Mouse (Mus musculus): ENCODE data around the gene Alkbh6. TPM values are rescaled to one million over a fixed set of nuclear protein-coding genes. Genes with fewer than 3 reads are reported as not detected.

Gene Alkbh6
- polyA plus RNA-seq, 1 experiment from 2014 or later, result 93.4 TPM

DNA sequence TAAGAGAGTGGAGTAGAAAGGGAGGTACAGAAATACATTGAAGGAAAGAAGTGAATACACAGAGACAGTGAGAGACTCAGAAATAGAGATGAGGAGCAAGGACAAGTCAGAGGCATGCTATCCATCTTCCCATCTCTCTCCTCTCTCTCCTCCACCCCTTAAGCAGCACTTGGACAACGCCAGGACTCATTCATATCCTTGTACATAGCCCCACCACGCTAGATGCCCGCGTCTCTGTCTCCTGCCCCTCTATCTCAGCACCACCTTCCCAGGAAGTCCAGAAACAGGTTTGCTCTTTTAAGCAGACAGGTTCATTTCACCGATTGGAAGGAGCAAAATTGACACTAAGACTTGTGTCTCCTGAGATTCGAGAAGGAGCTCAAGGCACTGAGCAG lies 54.8 kb downstream of the Alkbh6 start:
- ATAC-seq (ENCODE audit: low FRiP score, low read depth), result no peak
- 0 out of 2 replicates have a peak, but pooled peaks cover 10% of the 10 kb centered on the region for H3K27me3 ChIP-seq (replicated peaks)
- no peak overlapping the region for H3K27ac ChIP-seq
- H3K9me3 ChIP-seq, result no peaks in the 10 kb centered on the region
- peak overlapping the region; percentile 87 for H3K4me3 ChIP-seq
- peak overlapping the region; percentile 95 for H3K9ac ChIP-seq
- WGBS, result 70% methylated on average over 6 of the region's 6 CpGs
- H3K4me1 ChIP-seq, result peaks cover 46% of the 10 kb centered on the region
- peaks cover 17% of the 10 kb centered on the region for H3K36me3 ChIP-seq
- peak overlapping the region; percentile 85 for H3K4me2 ChIP-seq (replicated peaks)

Other genes with a start within 250 kb of the Alkbh6 start
- gene Zfp82, start 235.8 kb upstream of the Alkbh6 start, polyA plus RNA-seq (2016; fragmentation: Nextera tagmentation; extraction: Ambion mirVana), result 8.2 and 10.4 TPM in 2 replicates
- 1.4 and 3.1 TPM in 2 replicates for gene Gm26920, start 218.3 kb upstream of the Alkbh6 start, polyA plus RNA-seq (2016; fragmentation: Nextera tagmentation; extraction: Ambion mirVana)
- 14.2 and 16.0 TPM in 2 replicates for gene Zfp566, start 218.2 kb upstream of the Alkbh6 start, polyA plus RNA-seq (2016; fragmentation: Nextera tagmentation; extraction: Ambion mirVana)
- 107 and 116 TPM in 2 replicates for gene Zfp260, start 213.9 kb upstream of the Alkbh6 start, polyA plus RNA-seq (2016; fragmentation: Nextera tagmentation; extraction: Ambion mirVana)
- gene Zfp382, start 186.8 kb upstream of the Alkbh6 start, polyA plus RNA-seq (2016; fragmentation: Nextera tagmentation; extraction: Ambion mirVana), result 11.5 and 12.3 TPM in 2 replicates
- gene Zfp146, start 139.0 kb upstream of the Alkbh6 start, polyA plus RNA-seq (2016; fragmentation: Nextera tagmentation; extraction: Ambion mirVana), result 14.6 and 15.6 TPM in 2 replicates
- 2.9 and 5.8 TPM in 2 replicates for gene Cox7a1, start 124.6 kb upstream of the Alkbh6 start, polyA plus RNA-seq (2016; fragmentation: Nextera tagmentation; extraction: Ambion mirVana)
- gene Capns1, start 109.9 kb upstream of the Alkbh6 start, polyA plus RNA-seq (2016; fragmentation: Nextera tagmentation; extraction: Ambion mirVana), result 73.3 and 78.3 TPM in 2 replicates
- 156 and 166 TPM in 2 replicates for gene Polr2i, start 76.8 kb upstream of the Alkbh6 start, polyA plus RNA-seq (2016; fragmentation: Nextera tagmentation; extraction: Ambion mirVana)
- 292 and 299 TPM in 2 replicates for gene Tbcb, start 76.4 kb upstream of the Alkbh6 start, polyA plus RNA-seq (2016; fragmentation: Nextera tagmentation; extraction: Ambion mirVana)
- gene Ovol3, start 73.0 kb upstream of the Alkbh6 start, polyA plus RNA-seq (2016; fragmentation: Nextera tagmentation; extraction: Ambion mirVana), result not detected in 2 replicates
- gene Thap8, start 28.6 kb upstream of the Alkbh6 start, polyA plus RNA-seq (2016; fragmentation: Nextera tagmentation; extraction: Ambion mirVana), result 0.52 and 0.78 TPM in 2 replicates
- gene Wdr62, start 28.3 kb upstream of the Alkbh6 start, polyA plus RNA-seq (2016; fragmentation: Nextera tagmentation; extraction: Ambion mirVana), result 6.6 and 9.7 TPM in 2 replicates
- 74.3 and 87.2 TPM in 2 replicates for gene Clip3, start 17.0 kb upstream of the Alkbh6 start, polyA plus RNA-seq (2016; fragmentation: Nextera tagmentation; extraction: Ambion mirVana)
- 21.8 and 24.3 TPM in 2 replicates for gene Syne4, start 6.1 kb downstream of the Alkbh6 start, polyA plus RNA-seq (2016; fragmentation: Nextera tagmentation; extraction: Ambion mirVana)
- gene E130208F15Rik, start 13.0 kb downstream of the Alkbh6 start, polyA plus RNA-seq (2016; fragmentation: Nextera tagmentation; extraction: Ambion mirVana), result not detected in 2 replicates
- 25.9 and 26.7 TPM in 2 replicates for gene Sdhaf1, start 15.2 kb downstream of the Alkbh6 start, polyA plus RNA-seq (2016; fragmentation: Nextera tagmentation; extraction: Ambion mirVana)
- 10.7 and 11.1 TPM in 2 replicates for gene Lrfn3, start 54.1 kb downstream of the Alkbh6 start, polyA plus RNA-seq (2016; fragmentation: Nextera tagmentation; extraction: Ambion mirVana)
- 22.6 and 23.2 TPM in 2 replicates for gene Tyrobp, start 105.0 kb downstream of the Alkbh6 start, polyA plus RNA-seq (2016; fragmentation: Nextera tagmentation; extraction: Ambion mirVana)
- gene Hcst, start 111.1 kb downstream of the Alkbh6 start, polyA plus RNA-seq (2016; fragmentation: Nextera tagmentation; extraction: Ambion mirVana), result 0.72 and 1.2 TPM in 2 replicates
- gene Nfkbid, start 113.0 kb downstream of the Alkbh6 start, polyA plus RNA-seq (2016; fragmentation: Nextera tagmentation; extraction: Ambion mirVana), result 1.4 and 2.1 TPM in 2 replicates
- 368 and 386 TPM in 2 replicates for gene Aplp1, start 136.8 kb downstream of the Alkbh6 start, polyA plus RNA-seq (2016; fragmentation: Nextera tagmentation; extraction: Ambion mirVana)
- gene Kirrel2, start 149.0 kb downstream of the Alkbh6 start, polyA plus RNA-seq (2016; fragmentation: Nextera tagmentation; extraction: Ambion mirVana), result 13.5 and 14.6 TPM in 2 replicates
- 2.0 and 3.3 TPM in 2 replicates for gene Nphs1, start 149.6 kb downstream of the Alkbh6 start, polyA plus RNA-seq (2016; fragmentation: Nextera tagmentation; extraction: Ambion mirVana)
- not detected in 2 replicates for gene Prodh2, start 184.9 kb downstream of the Alkbh6 start, polyA plus RNA-seq (2016; fragmentation: Nextera tagmentation; extraction: Ambion mirVana)
- gene Arhgap33, start 226.3 kb downstream of the Alkbh6 start, polyA plus RNA-seq (2016; fragmentation: Nextera tagmentation; extraction: Ambion mirVana), result 78.3 and 90.0 TPM in 2 replicates
- 5.4 and 6.0 TPM in 2 replicates for gene Hspb6, start 243.5 kb downstream of the Alkbh6 start, polyA plus RNA-seq (2016; fragmentation: Nextera tagmentation; extraction: Ambion mirVana)
- 9.7 and 11.0 TPM in 2 replicates for gene Proser3, start 243.6 kb downstream of the Alkbh6 start, polyA plus RNA-seq (2016; fragmentation: Nextera tagmentation; extraction: Ambion mirVana)